Mouse (Mus musculus): ENCODE measurements around the gene Gm47955.
"Not testable (repeated sequence)": the region's sequence is repeated elsewhere in the genome, so short reads cannot be mapped to it uniquely, and the experiment has no call there.

The Gm47955 gene

DNA sequence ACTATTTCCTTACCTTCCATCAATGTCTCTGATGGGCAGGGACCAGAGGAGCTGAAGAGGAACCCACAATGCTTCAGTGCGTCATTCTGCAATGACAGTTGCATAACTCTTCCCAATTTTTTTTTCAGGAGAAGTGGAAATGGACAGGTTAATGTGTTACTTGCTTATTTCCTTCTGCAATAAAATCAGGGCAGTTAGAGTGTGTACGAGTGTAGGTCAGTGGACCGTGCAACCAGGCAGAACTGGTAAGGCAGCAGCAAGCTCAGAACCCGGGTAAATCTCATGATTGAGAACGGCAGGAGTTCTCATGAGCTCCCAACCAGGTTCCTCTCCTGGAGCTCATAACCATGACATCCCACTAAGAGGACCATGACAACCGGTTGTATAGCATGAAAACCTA lies 32.0 kb downstream of the Gm47955 start:
- no peak for DNase-seq (ENCODE audit: low read depth, low spot score)

GRCm38 (mm10) chr1:82993947-82994346 lies 33.9 kb downstream of the Gm47955 start:
- no peak for DNase-seq (ENCODE audit: low read depth, low spot score)

GRCm38 (mm10) chr1:83000306-83000705 lies 40.2 kb downstream of the Gm47955 start, which contains the start of gene Gm47959:
TSS of gene Gm47959 (plus strand) at chr1:83000548.
- DNase-seq (ENCODE audit: low read depth, low spot score): not testable (repeated sequence)

DNA sequence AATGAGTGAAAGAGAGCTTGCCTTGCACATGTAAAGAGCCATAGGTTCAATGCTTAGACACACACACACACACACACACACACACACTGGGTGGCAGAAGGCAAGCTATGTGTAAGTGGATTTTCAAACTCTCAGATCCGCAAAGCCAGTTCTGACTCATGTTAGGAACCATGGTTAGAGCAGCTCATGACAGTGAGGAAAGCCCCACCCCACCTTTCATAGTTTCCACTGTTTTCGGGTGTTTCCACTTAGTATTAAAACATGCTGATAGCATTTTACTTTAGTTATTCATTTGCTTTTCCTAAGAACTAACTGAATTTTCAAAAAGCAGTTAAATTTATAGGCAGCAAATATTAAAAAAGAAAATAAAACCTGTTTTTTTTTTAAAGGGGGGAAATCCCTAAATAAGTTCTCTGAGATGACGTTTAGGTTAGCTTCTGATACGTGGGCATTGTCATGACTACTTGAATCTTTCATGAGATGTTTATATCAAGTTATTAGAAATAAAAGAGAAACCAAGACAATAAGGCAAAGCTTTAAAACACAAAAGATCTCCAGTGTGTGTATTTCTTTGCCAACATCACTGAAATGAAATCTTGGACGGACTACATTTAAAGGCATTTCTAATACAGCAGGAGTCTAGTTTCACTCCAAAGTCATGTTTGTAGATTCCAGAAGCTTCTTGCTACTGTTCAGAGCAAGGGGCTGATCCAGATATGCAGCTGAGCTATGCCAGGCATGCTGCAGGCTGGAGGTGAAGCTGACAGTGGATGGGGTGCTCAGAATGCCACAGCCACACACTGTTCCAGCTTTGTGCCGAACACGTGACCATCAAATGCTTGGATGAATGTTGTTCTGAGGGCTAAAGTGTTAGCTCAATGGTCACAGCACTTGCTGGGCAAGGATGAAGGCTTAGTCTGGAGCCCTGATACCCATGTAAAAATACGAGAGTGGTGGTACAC lies 46.4 kb downstream of the Gm47955 start:
- peak; percentile 78 for DNase-seq (ENCODE audit: low read depth, low spot score)

DNA sequence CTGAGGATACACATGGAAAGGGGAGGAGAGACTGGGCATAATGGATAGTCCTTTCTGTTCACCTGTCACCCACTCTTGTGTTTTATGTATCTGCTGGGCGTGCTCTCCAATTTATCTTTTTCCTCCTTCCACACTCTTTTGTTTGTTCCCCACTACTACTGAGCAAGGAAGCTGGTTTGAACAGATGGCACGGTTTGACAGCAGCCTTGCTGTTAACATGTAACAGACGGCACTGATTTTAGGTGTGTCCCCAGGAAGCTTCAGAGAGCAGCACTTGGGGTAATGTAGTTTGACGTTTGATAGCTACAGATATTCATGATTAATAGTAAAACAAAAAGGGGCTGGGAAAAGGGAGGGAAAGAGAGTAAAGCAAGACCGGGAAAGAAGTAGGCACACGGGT lies 47.4 kb downstream of the Gm47955 start:
- no peak for DNase-seq (ENCODE audit: low read depth, low spot score)

All from CD4-positive, CD25-positive, alpha-beta regulatory T cell, adult 2 months (primary cell).